Mouse (Mus musculus) cortical plate, adult 2 months (tissue): ENCODE results near the gene Mreg. TPM values are rescaled to one million over a fixed set of nuclear protein-coding genes. Genes with fewer than 3 reads are reported as not detected.

ENCODE experiments used
- H3K27ac ChIP-seq: fragments of 200-500 bp; 2 replicates; pipeline ENCODE4 v1.5.1; 2012; ENCODE audit warnings: low read length, control low read depth, inconsistent platforms; ENCODE audit not compliant: insufficient read depth
- H3K4me1 ChIP-seq: fragments of 200-500 bp; 2 replicates; pipeline ENCODE4 v1.6.1; 2011; ENCODE audit warnings: low read length; ENCODE audit not compliant: control insufficient read depth, insufficient read depth
- H3K4me3 ChIP-seq: fragments of 200-500 bp; 2 replicates; pipeline ENCODE4 v1.5.1; 2011; ENCODE audit warnings: mild to moderate bottlenecking, low read length, control low read depth; ENCODE audit not compliant: insufficient read depth
- CTCF ChIP-seq: fragments of 200-500 bp; IDR thresholded peaks from 2 replicates; pipeline ENCODE4 v1.5.1; 2011; ENCODE audit warnings: mild to moderate bottlenecking, control low read depth, low read length; ENCODE audit not compliant: insufficient read depth; ENCODE audit errors: extremely low read depth
- POLR2A ChIP-seq: fragments of 200-500 bp; IDR thresholded peaks from 2 replicates; pipeline ENCODE4 v1.6.1; 2011; ENCODE audit warnings: mild to moderate bottlenecking, low read length, control low read depth; ENCODE audit not compliant: insufficient read depth; ENCODE audit errors: extremely low read depth
- polyA plus RNA-seq: library from polyadenylated mRNA; depleted of rRNA; stranded (reverse); fragments of >200 nt; gene quantifications from 2 replicates; pipeline ENCODE4 v1.2.3, GENCODE M21; 2012; rRNA removed

Mreg gene
- polyA plus RNA-seq, 1 experiment = 3.2 TPM

- Histone ChIP-seq H3K4me1 (no peaks in the 10 kb centered on the region), H3K4me3 (no peak overlapping the region), H3K27ac (no peak overlapping the region)
- TF ChIP-seq POLR2A = no peak
- no peak for TF ChIP-seq CTCF
Measured at GRCm38 (mm10) chr1:72160321-72160720, 51.8 kb downstream of the Mreg start.

- no peak for TF ChIP-seq CTCF
- TF ChIP-seq POLR2A = no peak
- Histone ChIP-seq H3K4me3 (no peak overlapping the region), H3K4me1 (no peaks in the 10 kb centered on the region), H3K27ac (no peak overlapping the region)
Measured at GRCm38 (mm10) chr1:72145041-72145440, 67.1 kb downstream of the Mreg start.

GRCm38 (mm10) chr1:72144426-72144825 lies 67.7 kb downstream of the Mreg start:
- H3K4me3 ChIP-seq = no peak overlapping the region
- H3K4me1 ChIP-seq = no peaks in the 10 kb centered on the region
- H3K27ac ChIP-seq = no peak overlapping the region
- TF ChIP-seq CTCF (no peak), POLR2A (no peak)

- Histone ChIP-seq H3K4me1 (no peaks in the 10 kb centered on the region), H3K4me3 (no peak overlapping the region), H3K27ac (no peak overlapping the region)
- TF ChIP-seq CTCF (peak; percentile 99), POLR2A (no peak)
Measured at GRCm38 (mm10) chr1:72141893-72142480, 70.1 kb downstream of the Mreg start.

- no peak for TF ChIP-seq POLR2A
- no peak for TF ChIP-seq CTCF
Measured at GRCm38 (mm10) chr1:72136101-72136500, 76.0 kb downstream of the Mreg start.

GRCm38 (mm10) chr1:72134534-72134933 lies 77.6 kb downstream of the Mreg start:
- H3K4me1 ChIP-seq = no peaks in the 10 kb centered on the region
- H3K4me3 ChIP-seq = no peak overlapping the region
- TF ChIP-seq CTCF (no peak), POLR2A (no peak)
- H3K27ac ChIP-seq = no peak overlapping the region

More at GRCm38 (mm10) chr1:72136101-72136500, 76.0 kb downstream of the Mreg start:
- no peak overlapping the region for H3K4me3 ChIP-seq
- no peaks in the 10 kb centered on the region for H3K4me1 ChIP-seq
- no peak overlapping the region for H3K27ac ChIP-seq

GRCm38 (mm10) chr1:72123434-72124297 lies 88.4 kb downstream of the Mreg start:
- TF ChIP-seq POLR2A (no peak), CTCF (peak; percentile 97)
- Histone ChIP-seq H3K27ac (no peak overlapping the region), H3K4me3 (peak overlapping the region; percentile 22; the same call in 1 of the 2 replicates), H3K4me1 (no peaks in the 10 kb centered on the region; the same call in 1 of the 2 replicates)

- Histone ChIP-seq H3K4me1 (no peaks in the 10 kb centered on the region; the same call in 1 of the 2 replicates), H3K4me3 (no peak overlapping the region), H3K27ac (no peak overlapping the region)
- TF ChIP-seq CTCF (no peak), POLR2A (no peak)
Measured at GRCm38 (mm10) chr1:72121608-72122185, 90.4 kb downstream of the Mreg start.

- H3K27ac ChIP-seq = no peak overlapping the region
- H3K4me3 ChIP-seq = no peak overlapping the region
- H3K4me1 ChIP-seq = no peaks in the 10 kb centered on the region; the same call in 1 of the 2 replicates
- TF ChIP-seq POLR2A (no peak), CTCF (no peak)
Measured at GRCm38 (mm10) chr1:72119981-72120380, 92.1 kb downstream of the Mreg start.

- no peak for TF ChIP-seq CTCF
- TF ChIP-seq POLR2A = no peak
Measured at GRCm38 (mm10) chr1:72114206-72114605, 97.9 kb downstream of the Mreg start.

More at GRCm38 (mm10) chr1:72114206-72114605, 97.9 kb downstream of the Mreg start:
- H3K4me3 ChIP-seq = no peak overlapping the region
- H3K4me1 ChIP-seq = no peaks in the 10 kb centered on the region
- H3K27ac ChIP-seq = no peak overlapping the region

Other genes with a start within 250 kb of the Mreg start
- gene Pecr, start 72.0 kb upstream of the Mreg start, polyA plus RNA-seq = 7.2 and 7.4 TPM in 2 replicates
- gene Tmem169, start 72.1 kb upstream of the Mreg start, polyA plus RNA-seq = 15.9 and 18.2 TPM in 2 replicates
- gene Xrcc5, start 95.1 kb upstream of the Mreg start, polyA plus RNA-seq = 12.4 and 13.0 TPM in 2 replicates